Comparison of ENCODE assay signal across 9 mouse cellular contexts in genomic region chr6:52961660-52962490, GRCm38 (mm10).
DNase-seq lines count a peak whose midpoint lies in the region; ATAC-seq lines count a peak whose summit lies in the region.
"Had no signal": no experiment of that assay in that cellular context is flagged by ENCODE, and none has a peak within 500 bp of the region (broad histone marks: within the 10 kb centered on the region; RNA-seq: fewer than 3 reads in every experiment).

No protein-coding gene starts in this region.

- ATAC-seq in heart, embryonic 15.5 days (replicated peaks; ENCODE audit: insufficient number of reproducible peaks, insufficient read depth, low FRiP score, low read depth), result no peak
- ATAC-seq in heart, embryonic 12.5 days (ENCODE audit: insufficient number of reproducible peaks, low FRiP score), result no peak
- no peak for ATAC-seq in neural tube, embryonic 15.5 days (ENCODE audit: low FRiP score)
- peak; percentile 39; the same call in 1 of the 2 replicates for ATAC-seq in intestine, embryonic 16.5 days
- no peak for ATAC-seq in forebrain, embryonic 11.5 days (replicated peaks; ENCODE audit: low FRiP score)

- no peak for DNase-seq in neural tube, embryonic 10.5 days (ENCODE audit: extremely low spot score, low spot score)
- peak; percentile 86 for DNase-seq in testis, postnatal 10 days (ENCODE audit: low spot score)
- no peak for DNase-seq in forebrain, embryonic 11.5 days (ENCODE audit: low spot score)
- no peak for DNase-seq in urinary bladder, postnatal 25 days (ENCODE audit: low spot score)

- H3K4me1 ChIP-seq in heart, embryonic 15.5 days (replicated peaks), result peaks cover 56% of the 10 kb centered on the region
- H3K4me1 ChIP-seq in heart, embryonic 12.5 days (replicated peaks), result peaks cover 71% of the 10 kb centered on the region
- peaks cover 27% of the 10 kb centered on the region for H3K4me1 ChIP-seq in neural tube, embryonic 15.5 days
- H3K4me1 ChIP-seq in intestine, embryonic 16.5 days (ENCODE audit: control insufficient read depth, insufficient read depth, low read length), result peaks cover 13% of the 10 kb centered on the region; the same call in 1 of the 2 replicates
- no peaks in the 10 kb centered on the region; the same call in 1 of the 2 replicates for H3K4me1 ChIP-seq in forebrain, embryonic 11.5 days (replicated peaks; ENCODE audit: control insufficient read depth, insufficient read depth, low read length)

- no peaks in the 10 kb centered on the region for H3K36me3 ChIP-seq in heart, embryonic 15.5 days
- H3K36me3 ChIP-seq in heart, embryonic 12.5 days, result no peaks in the 10 kb centered on the region
- no peaks in the 10 kb centered on the region for H3K36me3 ChIP-seq in neural tube, embryonic 15.5 days
- no peaks in the 10 kb centered on the region for H3K36me3 ChIP-seq in intestine, embryonic 16.5 days (ENCODE audit: control insufficient read depth, insufficient read depth, low read length)
- H3K36me3 ChIP-seq in forebrain, embryonic 11.5 days (ENCODE audit: control insufficient read depth, insufficient read depth, low read length), result no peaks in the 10 kb centered on the region

- H3K27ac ChIP-seq in heart, embryonic 15.5 days, result peak overlapping the region; percentile 43; the same call in 1 of the 2 replicates
- no peak overlapping the region for H3K27ac ChIP-seq in heart, embryonic 12.5 days (ENCODE audit: poor library complexity, severe bottlenecking)
- 0 out of 2 replicates have a peak overlapping the region, but pooled peaks have one; percentile 14 for H3K27ac ChIP-seq in neural tube, embryonic 15.5 days (replicated peaks)
- no peak overlapping the region; the same call in 1 of the 2 replicates for H3K27ac ChIP-seq in intestine, embryonic 16.5 days (ENCODE audit: low read length)
- no peak overlapping the region for H3K27ac ChIP-seq in forebrain, embryonic 11.5 days (ENCODE audit: low read depth, low read length)

- no peaks in the 10 kb centered on the region for H3K9me3 ChIP-seq in heart, embryonic 15.5 days (replicated peaks)
- no peaks in the 10 kb centered on the region for H3K9me3 ChIP-seq in heart, embryonic 12.5 days (replicated peaks)
- no peaks in the 10 kb centered on the region for H3K9me3 ChIP-seq in neural tube, embryonic 15.5 days (replicated peaks)
- H3K9me3 ChIP-seq in intestine, embryonic 16.5 days (ENCODE audit: control insufficient read depth, low read length), result no peaks in the 10 kb centered on the region
- no peaks in the 10 kb centered on the region for H3K9me3 ChIP-seq in forebrain, embryonic 11.5 days (ENCODE audit: control insufficient read depth, low read length)

- no peak overlapping the region for H3K9ac ChIP-seq in heart, embryonic 15.5 days
- no peak overlapping the region for H3K9ac ChIP-seq in heart, embryonic 12.5 days
- no peak overlapping the region for H3K9ac ChIP-seq in neural tube, embryonic 15.5 days (replicated peaks)
- no peak overlapping the region for H3K9ac ChIP-seq in intestine, embryonic 16.5 days (ENCODE audit: low read depth, low read length)
- H3K9ac ChIP-seq in forebrain, embryonic 11.5 days (ENCODE audit: low read length), result no peak overlapping the region

- H3K4me2 ChIP-seq in heart, embryonic 15.5 days, result no peak overlapping the region
- no peak overlapping the region for H3K4me2 ChIP-seq in heart, embryonic 12.5 days
- no peak overlapping the region for H3K4me2 ChIP-seq in neural tube, embryonic 15.5 days
- H3K4me2 ChIP-seq in intestine, embryonic 16.5 days (ENCODE audit: low read depth, low read length), result no peak overlapping the region
- H3K4me2 ChIP-seq in forebrain, embryonic 11.5 days (ENCODE audit: low read depth, low read length, severe bottlenecking), result no peak overlapping the region

- 66% methylated on average over 6 of the region's 6 CpGs for WGBS in heart, embryonic 15.5 days
- 68% methylated on average over 6 of the region's 6 CpGs for WGBS in heart, embryonic 12.5 days
- 76% methylated on average over 6 of the region's 6 CpGs for WGBS in neural tube, embryonic 15.5 days
- WGBS in intestine, embryonic 16.5 days, result 58% methylated on average over 6 of the region's 6 CpGs
- whole genome bisulfite sequencing in forebrain, embryonic 11.5 days, result 65% methylated on average over 6 of the region's 6 CpGs

- H3K4me3 ChIP-seq in heart, embryonic 15.5 days, result no peak overlapping the region
- H3K4me3 ChIP-seq in heart, embryonic 12.5 days, result no peak overlapping the region
- no peak overlapping the region for H3K4me3 ChIP-seq in neural tube, embryonic 15.5 days (replicated peaks)
- no peak overlapping the region for H3K4me3 ChIP-seq in intestine, embryonic 16.5 days (ENCODE audit: low read length)
- no peak overlapping the region for H3K4me3 ChIP-seq in forebrain, embryonic 11.5 days (ENCODE audit: low read depth, low read length)
- H3K4me3 ChIP-seq: erythroblast, embryonic 14.5 days had no signal

- no peaks in the 10 kb centered on the region for H3K27me3 ChIP-seq in heart, embryonic 15.5 days
- no peaks in the 10 kb centered on the region for H3K27me3 ChIP-seq in heart, embryonic 12.5 days (replicated peaks)
- H3K27me3 ChIP-seq in neural tube, embryonic 15.5 days (replicated peaks), result no peaks in the 10 kb centered on the region
- H3K27me3 ChIP-seq in intestine, embryonic 16.5 days (replicated peaks; ENCODE audit: control insufficient read depth, insufficient read depth, low read length), result no peaks in the 10 kb centered on the region
- no peaks in the 10 kb centered on the region for H3K27me3 ChIP-seq in forebrain, embryonic 11.5 days (ENCODE audit: control insufficient read depth, insufficient read depth, low read length)

Comparison
In these comparisons a context has a peak if more than half of its experiments do, and no peak if none do; other contexts are left out.
1. H3K27ac ChIP-seq: peak in heart, embryonic 15.5 days (single experiment) and neural tube, embryonic 15.5 days (single experiment); none in heart, embryonic 12.5 days (single experiment), intestine, embryonic 16.5 days (single experiment) and forebrain, embryonic 11.5 days (single experiment).